ENCODE assay signal across 8 mouse cellular contexts in genomic region chr2:37451667-37452375, GRCm38 (mm10). TPM values are rescaled to one million over a fixed set of nuclear protein-coding genes. Genes with fewer than 3 reads are reported as not detected.
DNase-seq lines count a peak whose midpoint lies in the region; ATAC-seq and TF ChIP-seq lines count a peak whose summit lies in the region.

No protein-coding gene starts in this region.

- H3K4me1 ChIP-seq in embryonic facial prominence, embryonic 13.5 days = peaks cover 9% of the 10 kb centered on the region
- H3K4me1 ChIP-seq in limb, embryonic 14.5 days (ENCODE audit: control insufficient read depth, insufficient read depth, low read length) = peaks cover 7% of the 10 kb centered on the region
- H3K4me1 ChIP-seq in midbrain, postnatal 0 days (ENCODE audit: insufficient read depth, low read length) = no peaks in the 10 kb centered on the region

- H3K27ac ChIP-seq in embryonic facial prominence, embryonic 13.5 days = peak overlapping the region; percentile 91
- H3K27ac ChIP-seq in limb, embryonic 14.5 days (replicated peaks; ENCODE audit: low read depth, low read length) = peak overlapping the region; percentile 69
- peak overlapping the region; percentile 93 for H3K27ac ChIP-seq in midbrain, postnatal 0 days (ENCODE audit: low read depth, low read length)

- peak; percentile 92 for DNase-seq in 3134 (ENCODE audit: extremely low read depth, insufficient read length, low spot score)
- DNase-seq in adrenal gland, postnatal 36 days = peak; percentile 97 to 98
- DNase-seq in heart, adult 8-10 months (ENCODE audit: low spot score) = peak; percentile 90
- DNase-seq in kidney, adult 9 months = peak; percentile 93
- DNase-seq in limb, embryonic 14.5 days (ENCODE audit: low spot score) = peak; percentile 92
- peak; percentile 96 for DNase-seq in midbrain, postnatal 0 days (ENCODE audit: low spot score)
- DNase-seq in spleen, postnatal 14 days (ENCODE audit: low spot score in 2 of 2) = peak; percentile 85 to 86

- WGBS in embryonic facial prominence, embryonic 13.5 days = 7% methylated on average over 43 of the region's 44 CpGs
- 10% methylated on average over 32 of the region's 44 CpGs for WGBS in limb, embryonic 14.5 days
- WGBS in midbrain, postnatal 0 days = 7% methylated on average over 37 of the region's 44 CpGs

- TF ChIP-seq POLR2A in limb, embryonic 14.5 days (IDR thresholded peaks at IDR 0.05; ENCODE audit: borderline replicate concordance, extremely low read depth, insufficient read depth, insufficient read length) = peak; percentile 92; the same call in 1 of the 2 replicates

- H3K9ac ChIP-seq in embryonic facial prominence, embryonic 13.5 days = peak overlapping the region; percentile 94
- H3K9ac ChIP-seq in limb, embryonic 14.5 days (ENCODE audit: low read depth, low read length, severe bottlenecking) = peak overlapping the region; percentile 95
- peak overlapping the region; percentile 94 for H3K9ac ChIP-seq in midbrain, postnatal 0 days (replicated peaks; ENCODE audit: low read length, poor library complexity, severe bottlenecking)

- ATAC-seq in embryonic facial prominence, embryonic 13.5 days (ENCODE audit: insufficient number of reproducible peaks, insufficient read depth, low FRiP score, low TSS enrichment, low read depth) = peak; percentile 98
- peak; percentile 97 for ATAC-seq in limb, embryonic 14.5 days (ENCODE audit: low FRiP score, low read depth)
- ATAC-seq in midbrain, postnatal 0 days (ENCODE audit: low FRiP score) = peak; percentile 98

- H3K4me3 ChIP-seq in embryonic facial prominence, embryonic 13.5 days = peak overlapping the region; percentile 88
- H3K4me3 ChIP-seq in limb, embryonic 14.5 days (replicated peaks; ENCODE audit: low read length) = peak overlapping the region; percentile 89
- peak overlapping the region; percentile 90 for H3K4me3 ChIP-seq in midbrain, postnatal 0 days (ENCODE audit: low read depth, low read length)

- no peaks in the 10 kb centered on the region for H3K27me3 ChIP-seq in embryonic facial prominence, embryonic 13.5 days
- no peaks in the 10 kb centered on the region for H3K27me3 ChIP-seq in limb, embryonic 14.5 days (ENCODE audit: control insufficient read depth, insufficient read depth, low read length)
- H3K27me3 ChIP-seq in midbrain, postnatal 0 days (ENCODE audit: insufficient read depth, low read length) = no peaks in the 10 kb centered on the region

- H3K9me3 ChIP-seq in embryonic facial prominence, embryonic 13.5 days = no peaks in the 10 kb centered on the region
- no peaks in the 10 kb centered on the region for H3K9me3 ChIP-seq in limb, embryonic 14.5 days (ENCODE audit: control insufficient read depth, low read length)
- no peaks in the 10 kb centered on the region for H3K9me3 ChIP-seq in midbrain, postnatal 0 days (ENCODE audit: low read length)

- peak overlapping the region; percentile 85 for H3K4me2 ChIP-seq in embryonic facial prominence, embryonic 13.5 days
- peak overlapping the region; percentile 80 for H3K4me2 ChIP-seq in limb, embryonic 14.5 days (replicated peaks; ENCODE audit: low read depth, low read length, severe bottlenecking)
- H3K4me2 ChIP-seq in midbrain, postnatal 0 days (ENCODE audit: low read depth, low read length, poor library complexity, severe bottlenecking) = peak overlapping the region; percentile 68

- TF ChIP-seq CTCF in midbrain, postnatal 0 days (IDR thresholded peaks at IDR 0.05) = peak; percentile 33

- H3K36me3 ChIP-seq in embryonic facial prominence, embryonic 13.5 days = no peaks in the 10 kb centered on the region
- no peaks in the 10 kb centered on the region for H3K36me3 ChIP-seq in limb, embryonic 14.5 days (ENCODE audit: control insufficient read depth, insufficient read depth, low read length)
- no peaks in the 10 kb centered on the region for H3K36me3 ChIP-seq in midbrain, postnatal 0 days (ENCODE audit: insufficient read depth, low read length)

RNA-seq across cellular contexts. Expression of gene Rabgap1, which starts 8.7 kb away (rescaled TPM):
- 10 to 100 TPM; 52.9 to 67.4 TPM for total RNA-seq in adrenal gland, postnatal 36 days (2021)
- 60.5 and 61.3 TPM in 2 replicates for polyA plus RNA-seq in embryonic facial prominence, embryonic 13.5 days (2015; fragmentation: Nextera tagmentation; extraction: Ambion mirVana)
- 10 to 100 TPM; 38.9 to 46.1 (median 41.1) TPM for total RNA-seq in heart, adult 8-10 months (2022)
- polyA plus RNA-seq in limb, embryonic 14.5 days (2012; rRNA removed) = 34.6 and 37.6 TPM in 2 replicates
- 46.4 and 51.7 TPM in 2 replicates for polyA plus RNA-seq in limb, embryonic 14.5 days (2014; fragmentation: Nextera tagmentation; extraction: Ambion mirVana)
- total RNA-seq in midbrain, postnatal 0 days (2014; rRNA removed) = 65.0 and 89.4 TPM in 2 replicates
- 38.9 and 45.2 TPM in 2 replicates for polyA plus RNA-seq in midbrain, postnatal 0 days (2015; fragmentation: Nextera tagmentation; extraction: Ambion mirVana)

RNA-seq across cellular contexts. Expression of gene Zbtb6, which starts 8.8 kb away (rescaled TPM):
- total RNA-seq in adrenal gland, postnatal 36 days (2021) = 10 to 100 TPM; 14.0 to 14.1 TPM
- polyA plus RNA-seq in embryonic facial prominence, embryonic 13.5 days (2015; fragmentation: Nextera tagmentation; extraction: Ambion mirVana) = 8.1 and 9.4 TPM in 2 replicates
- 1 to 10 TPM; 3.6 to 4.3 (median 4.0) TPM for total RNA-seq in heart, adult 8-10 months (2022)
- 8.6 and 9.0 TPM in 2 replicates for polyA plus RNA-seq in limb, embryonic 14.5 days (2012; rRNA removed)
- 4.0 and 5.1 TPM in 2 replicates for polyA plus RNA-seq in limb, embryonic 14.5 days (2014; fragmentation: Nextera tagmentation; extraction: Ambion mirVana)
- 30.6 and 37.9 TPM in 2 replicates for total RNA-seq in midbrain, postnatal 0 days (2014; rRNA removed)
- polyA plus RNA-seq in midbrain, postnatal 0 days (2015; fragmentation: Nextera tagmentation; extraction: Ambion mirVana) = 9.2 and 9.5 TPM in 2 replicates

RNA-seq across cellular contexts. Expression of gene Zbtb26, which starts 8.9 kb away (rescaled TPM):
- 1 to 10 TPM; 8.4 to 8.7 TPM for total RNA-seq in adrenal gland, postnatal 36 days (2021)
- 8.0 and 9.9 TPM in 2 replicates for polyA plus RNA-seq in embryonic facial prominence, embryonic 13.5 days (2015; fragmentation: Nextera tagmentation; extraction: Ambion mirVana)
- total RNA-seq in heart, adult 8-10 months (2022) = 1 to 10 TPM; 3.2 to 4.8 (median 4.1) TPM
- polyA plus RNA-seq in limb, embryonic 14.5 days (2012; rRNA removed) = 9.0 and 9.1 TPM in 2 replicates
- 6.6 and 7.8 TPM in 2 replicates for polyA plus RNA-seq in limb, embryonic 14.5 days (2014; fragmentation: Nextera tagmentation; extraction: Ambion mirVana)
- total RNA-seq in midbrain, postnatal 0 days (2014; rRNA removed) = 14.3 and 15.1 TPM in 2 replicates
- polyA plus RNA-seq in midbrain, postnatal 0 days (2015; fragmentation: Nextera tagmentation; extraction: Ambion mirVana) = 2.5 and 2.6 TPM in 2 replicates

RNA-seq across cellular contexts. Expression of gene Rc3h2, which starts 29.1 kb away (rescaled TPM):
- 10 to 100 TPM; 43.6 to 45.8 TPM for total RNA-seq in adrenal gland, postnatal 36 days (2021)
- 19.1 and 20.7 TPM in 2 replicates for polyA plus RNA-seq in embryonic facial prominence, embryonic 13.5 days (2015; fragmentation: Nextera tagmentation; extraction: Ambion mirVana)
- total RNA-seq in heart, adult 8-10 months (2022) = 10 to 100 TPM; 28.1 to 36.7 (median 35.2) TPM
- polyA plus RNA-seq in limb, embryonic 14.5 days (2012; rRNA removed) = 15.7 and 15.9 TPM in 2 replicates
- polyA plus RNA-seq in limb, embryonic 14.5 days (2014; fragmentation: Nextera tagmentation; extraction: Ambion mirVana) = 17.0 and 19.7 TPM in 2 replicates
- total RNA-seq in midbrain, postnatal 0 days (2014; rRNA removed) = 56.2 and 70.4 TPM in 2 replicates
- 9.0 and 13.3 TPM in 2 replicates for polyA plus RNA-seq in midbrain, postnatal 0 days (2015; fragmentation: Nextera tagmentation; extraction: Ambion mirVana)

Comparison
In these comparisons a context has a peak if more than half of its experiments do, and no peak if none do; other contexts are left out.
1. Peak in every context shown above with its lines: DNase-seq, ATAC-seq, H3K4me3 ChIP-seq and H3K27ac ChIP-seq.